Mouse (Mus musculus): ENCODE measurements around the gene Fam19a1. TPM values are rescaled to one million over a fixed set of nuclear protein-coding genes. Genes with fewer than 3 reads are reported as not detected.

The Fam19a1 gene
- polyA plus RNA-seq, 1 experiment from 2014 or later, result 1.7 TPM

DNA sequence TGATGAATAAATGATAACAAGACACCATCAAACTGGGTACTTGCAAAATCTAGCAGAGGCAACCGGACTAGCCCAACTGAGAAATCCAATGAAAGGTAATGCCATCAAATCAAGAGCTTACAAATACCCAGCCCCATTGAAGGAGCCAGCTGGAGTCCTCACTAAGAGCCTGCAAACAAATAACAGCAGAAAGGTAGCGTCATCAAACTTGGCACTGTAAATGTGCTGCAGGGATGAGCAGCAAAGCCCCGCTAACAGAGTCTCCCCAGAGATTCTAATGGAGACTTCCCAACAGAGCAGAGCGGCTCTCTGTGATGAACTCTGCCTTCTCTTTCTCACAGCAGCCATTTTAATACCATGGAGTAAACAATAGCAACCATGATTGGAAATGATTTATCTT is 305.9 kb downstream of the Fam19a1 start:
- Histone ChIP-seq H3K9me3 (ENCODE audit: control insufficient read depth) (no peaks in the 10 kb centered on the region), H3K4me2 (replicated peaks; ENCODE audit: low read depth) (no peak overlapping the region), H3K9ac (ENCODE audit: low read depth, low read length) (no peak overlapping the region), H3K27ac (ENCODE audit: low read depth, low read length) (no peak overlapping the region), H3K4me1 (replicated peaks; ENCODE audit: control insufficient read depth, insufficient read depth, low read length) (no peaks in the 10 kb centered on the region), H3K4me3 (ENCODE audit: low read depth, low read length) (no peak overlapping the region), H3K27me3 (replicated peaks; ENCODE audit: control insufficient read depth, insufficient read depth, low read length) (no peaks in the 10 kb centered on the region), H3K36me3 (ENCODE audit: control insufficient read depth, insufficient read depth) (no peaks in the 10 kb centered on the region)
- ATAC-seq, result no peak
- no peak for TF ChIP-seq CTCF (IDR thresholded peaks at IDR 0.05; ENCODE audit: low read depth)
- 79% methylated on average over 4 of the region's 4 CpGs for WGBS

DNA sequence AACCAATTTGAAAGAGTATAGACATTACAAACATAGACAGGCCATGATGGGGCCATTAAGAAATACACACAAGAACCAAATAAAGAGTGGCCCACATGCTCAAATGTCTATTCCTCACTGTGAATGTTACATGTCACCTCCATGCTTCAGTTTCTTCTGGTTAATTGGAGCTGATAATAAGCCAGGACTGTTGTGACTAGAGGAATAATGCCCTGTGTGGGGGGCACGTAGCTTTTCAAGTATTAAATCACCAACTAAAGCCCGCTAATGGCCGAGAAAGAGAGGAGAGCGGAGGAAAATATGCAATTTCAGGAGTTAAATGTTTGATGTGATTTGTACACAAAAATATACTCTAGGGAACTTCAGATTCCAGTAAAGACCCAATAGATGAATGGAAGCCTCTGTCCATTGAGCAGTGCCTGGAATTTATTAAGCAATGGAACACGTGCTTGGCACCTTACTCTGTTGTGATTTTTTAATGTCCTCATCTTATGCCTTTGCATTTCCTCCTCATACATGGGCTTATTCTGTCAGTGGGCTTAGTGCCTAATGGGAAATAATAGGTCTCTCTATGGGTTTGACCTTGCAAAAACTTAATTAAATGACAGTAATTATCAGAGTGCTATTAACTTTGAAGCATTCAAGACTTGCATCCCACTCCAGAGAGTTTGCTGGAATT is 306.9 kb downstream of the Fam19a1 start:
- 86% methylated on average over 5 of the region's 5 CpGs for WGBS
- Histone ChIP-seq H3K4me1 (replicated peaks; ENCODE audit: control insufficient read depth, insufficient read depth, low read length) (no peaks in the 10 kb centered on the region), H3K4me3 (ENCODE audit: low read depth, low read length) (no peak overlapping the region), H3K27ac (ENCODE audit: low read depth, low read length) (no peak overlapping the region), H3K4me2 (replicated peaks; ENCODE audit: low read depth) (no peak overlapping the region), H3K36me3 (ENCODE audit: control insufficient read depth, insufficient read depth) (no peaks in the 10 kb centered on the region), H3K9ac (ENCODE audit: low read depth, low read length) (no peak overlapping the region), H3K9me3 (ENCODE audit: control insufficient read depth) (no peaks in the 10 kb centered on the region), H3K27me3 (replicated peaks; ENCODE audit: control insufficient read depth, insufficient read depth, low read length) (no peaks in the 10 kb centered on the region)
- no peak for TF ChIP-seq CTCF (IDR thresholded peaks at IDR 0.05; ENCODE audit: low read depth)
- ATAC-seq, result no peak

DNA sequence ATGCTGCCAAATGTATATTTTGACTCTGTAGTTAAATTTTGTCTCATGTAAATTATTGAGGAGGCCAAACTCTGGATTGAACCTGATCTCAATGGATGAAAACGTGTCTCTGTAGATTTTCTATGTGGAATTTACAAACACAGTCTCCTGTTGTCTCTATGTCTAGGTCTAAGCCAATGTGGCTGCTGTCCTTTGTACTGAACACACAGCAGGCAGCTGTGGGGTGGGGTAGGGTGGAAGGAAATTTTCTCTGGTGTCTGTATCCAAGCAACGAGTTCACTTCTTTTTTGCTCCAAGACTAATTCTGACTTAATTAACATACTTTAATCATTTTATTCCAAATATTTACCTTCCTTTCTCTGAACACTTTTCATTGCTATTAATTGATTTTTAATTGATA is 307.6 kb downstream of the Fam19a1 start:
- Histone ChIP-seq H3K27me3 (replicated peaks; ENCODE audit: control insufficient read depth, insufficient read depth, low read length) (no peaks in the 10 kb centered on the region), H3K9ac (ENCODE audit: low read depth, low read length) (no peak overlapping the region), H3K4me1 (replicated peaks; ENCODE audit: control insufficient read depth, insufficient read depth, low read length) (no peaks in the 10 kb centered on the region), H3K9me3 (ENCODE audit: control insufficient read depth) (no peaks in the 10 kb centered on the region), H3K36me3 (ENCODE audit: control insufficient read depth, insufficient read depth) (no peaks in the 10 kb centered on the region), H3K27ac (ENCODE audit: low read depth, low read length) (no peak overlapping the region), H3K4me2 (replicated peaks; ENCODE audit: low read depth) (no peak overlapping the region), H3K4me3 (ENCODE audit: low read depth, low read length) (no peak overlapping the region)
- no peak for TF ChIP-seq CTCF (IDR thresholded peaks at IDR 0.05; ENCODE audit: low read depth)
- ATAC-seq, result no peak
- WGBS, result 32% methylated on average over 2 of the region's 2 CpGs

DNA sequence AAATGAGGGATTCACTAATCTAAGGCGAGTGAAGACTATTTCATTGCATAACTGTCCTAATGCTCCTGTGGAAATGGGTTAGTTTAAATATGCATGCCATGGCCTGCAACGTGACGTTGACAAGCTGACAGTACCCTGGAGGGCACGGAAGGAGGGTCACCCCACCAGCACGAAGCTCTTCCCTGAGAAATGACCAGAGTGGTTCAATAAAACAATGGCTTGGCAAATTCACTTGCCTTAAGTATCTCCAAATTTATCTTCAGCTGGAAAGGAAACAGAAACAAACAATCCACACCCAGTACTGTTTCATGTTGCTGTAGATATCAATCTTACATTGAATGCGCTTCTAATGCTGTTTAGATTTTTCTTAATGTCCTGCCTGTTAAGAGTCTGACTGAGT is 316.4 kb downstream of the Fam19a1 start:
- ATAC-seq, result no peak
- Histone ChIP-seq H3K9me3 (ENCODE audit: control insufficient read depth) (no peaks in the 10 kb centered on the region), H3K27ac (ENCODE audit: low read depth, low read length) (no peak overlapping the region), H3K4me1 (replicated peaks; ENCODE audit: control insufficient read depth, insufficient read depth, low read length) (no peaks in the 10 kb centered on the region), H3K9ac (ENCODE audit: low read depth, low read length) (no peak overlapping the region), H3K4me3 (ENCODE audit: low read depth, low read length) (no peak overlapping the region), H3K4me2 (replicated peaks; ENCODE audit: low read depth) (no peak overlapping the region), H3K36me3 (ENCODE audit: control insufficient read depth, insufficient read depth) (no peaks in the 10 kb centered on the region), H3K27me3 (replicated peaks; ENCODE audit: control insufficient read depth, insufficient read depth, low read length) (no peaks in the 10 kb centered on the region)
- WGBS, result 50% methylated on average over 6 of the region's 6 CpGs
- no peak for TF ChIP-seq CTCF (IDR thresholded peaks at IDR 0.05; ENCODE audit: low read depth)

DNA sequence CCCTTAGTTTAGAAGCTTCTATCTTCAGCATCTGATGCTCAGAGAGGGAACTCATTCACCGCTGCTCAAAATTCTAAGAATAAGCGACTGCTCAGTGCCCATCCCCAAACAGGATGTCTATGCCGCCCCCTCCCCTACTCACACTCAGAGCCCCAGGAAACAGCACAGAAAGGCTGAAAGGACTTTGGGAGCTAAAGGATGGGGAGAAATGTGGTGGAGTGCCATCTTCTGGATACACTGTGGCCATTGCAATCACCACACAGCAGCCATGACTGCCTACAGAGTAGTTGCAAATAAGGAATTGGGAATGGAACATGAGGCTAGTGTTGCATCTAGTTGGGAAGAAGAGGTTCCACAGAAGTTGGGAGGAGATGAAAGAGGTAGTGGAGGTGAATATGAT is 319.4 kb downstream of the Fam19a1 start:
- no peak overlapping the region for H3K27ac ChIP-seq (ENCODE audit: low read depth, low read length)
- WGBS, result 59% methylated on average over 3 of the region's 3 CpGs
- TF ChIP-seq CTCF (IDR thresholded peaks at IDR 0.05; ENCODE audit: low read depth), result peak; percentile 59
- H3K36me3 ChIP-seq (ENCODE audit: control insufficient read depth, insufficient read depth), result no peaks in the 10 kb centered on the region
- H3K4me1 ChIP-seq (replicated peaks; ENCODE audit: control insufficient read depth, insufficient read depth, low read length), result no peaks in the 10 kb centered on the region
- H3K9me3 ChIP-seq (ENCODE audit: control insufficient read depth), result no peaks in the 10 kb centered on the region
- no peaks in the 10 kb centered on the region for H3K27me3 ChIP-seq (replicated peaks; ENCODE audit: control insufficient read depth, insufficient read depth, low read length)
- ATAC-seq, result no peak
- no peak overlapping the region for H3K9ac ChIP-seq (ENCODE audit: low read depth, low read length)
- no peak overlapping the region for H3K4me2 ChIP-seq (replicated peaks; ENCODE audit: low read depth)
- H3K4me3 ChIP-seq (ENCODE audit: low read depth, low read length), result no peak overlapping the region

DNA sequence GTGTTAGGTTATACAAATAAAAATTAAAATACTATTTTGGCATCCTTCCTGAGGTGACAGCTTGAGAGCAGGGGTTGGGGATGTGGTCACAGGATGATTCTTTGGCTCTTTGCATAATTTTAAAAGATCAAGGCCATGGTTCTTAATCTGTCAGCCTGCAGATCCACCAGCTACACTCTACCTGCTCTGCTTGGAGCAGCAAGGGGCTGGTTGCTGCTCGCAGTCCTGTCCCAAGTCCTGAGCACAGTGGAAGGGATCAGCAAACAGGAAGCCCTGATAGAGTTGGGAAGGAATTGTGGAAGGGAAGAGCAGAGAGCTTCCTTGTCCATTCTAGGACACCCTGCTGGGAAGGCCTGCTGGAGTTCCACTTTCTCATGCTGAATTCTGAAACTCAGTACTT is 320.9 kb downstream of the Fam19a1 start:
- no peak overlapping the region for H3K4me3 ChIP-seq (ENCODE audit: low read depth, low read length)
- no peaks in the 10 kb centered on the region for H3K27me3 ChIP-seq (replicated peaks; ENCODE audit: control insufficient read depth, insufficient read depth, low read length)
- no peaks in the 10 kb centered on the region for H3K4me1 ChIP-seq (replicated peaks; ENCODE audit: control insufficient read depth, insufficient read depth, low read length)
- no peak overlapping the region for H3K4me2 ChIP-seq (replicated peaks; ENCODE audit: low read depth)
- H3K27ac ChIP-seq (ENCODE audit: low read depth, low read length), result no peak overlapping the region
- H3K36me3 ChIP-seq (ENCODE audit: control insufficient read depth, insufficient read depth), result no peaks in the 10 kb centered on the region
- WGBS, result 96% methylated on average over 1 of the region's 1 CpGs
- no peak overlapping the region for H3K9ac ChIP-seq (ENCODE audit: low read depth, low read length)
- no peaks in the 10 kb centered on the region for H3K9me3 ChIP-seq (ENCODE audit: control insufficient read depth)
- TF ChIP-seq CTCF (IDR thresholded peaks at IDR 0.05; ENCODE audit: low read depth), result no peak
- ATAC-seq, result no peak

DNA sequence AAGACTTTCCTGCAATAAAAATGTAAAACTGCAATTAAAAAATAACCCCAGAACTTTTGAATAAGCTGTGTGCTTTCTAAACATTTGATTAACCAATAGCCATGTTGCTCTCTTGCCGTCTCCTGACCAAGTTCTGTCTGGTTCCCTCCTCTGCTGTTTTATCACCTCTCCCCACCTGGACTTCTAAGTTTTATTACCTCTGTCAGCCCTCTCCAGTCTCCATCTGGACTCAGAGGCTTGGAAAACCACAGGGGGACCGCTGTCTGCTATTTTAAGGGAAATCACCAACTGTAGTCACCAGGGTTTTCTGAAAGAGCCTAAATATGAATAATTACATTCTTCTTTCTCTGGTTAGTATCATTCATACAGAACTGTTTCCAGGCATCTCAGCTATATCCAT is 322.6 kb downstream of the Fam19a1 start:
- Histone ChIP-seq H3K9me3 (ENCODE audit: control insufficient read depth) (no peaks in the 10 kb centered on the region), H3K36me3 (ENCODE audit: control insufficient read depth, insufficient read depth) (no peaks in the 10 kb centered on the region), H3K9ac (ENCODE audit: low read depth, low read length) (no peak overlapping the region), H3K4me2 (replicated peaks; ENCODE audit: low read depth) (no peak overlapping the region), H3K27ac (ENCODE audit: low read depth, low read length) (no peak overlapping the region), H3K4me3 (ENCODE audit: low read depth, low read length) (no peak overlapping the region), H3K4me1 (replicated peaks; ENCODE audit: control insufficient read depth, insufficient read depth, low read length) (no peaks in the 10 kb centered on the region), H3K27me3 (replicated peaks; ENCODE audit: control insufficient read depth, insufficient read depth, low read length) (no peaks in the 10 kb centered on the region)
- no peak for ATAC-seq
- WGBS, result 23% methylated on average over 2 of the region's 2 CpGs
- no peak for TF ChIP-seq CTCF (IDR thresholded peaks at IDR 0.05; ENCODE audit: low read depth)

Data from intestine, postnatal 0 days (tissue).